Mouse (Mus musculus) heart, adult 11 months (tissue): Measurements from ENCODE around the gene Rpgrip1l.
A peak's percentile ranks its signal among the peaks of the same experiment; 100 is the strongest.

ENCODE experiments used
- DNase-seq: peaks from one replicate; pipeline ENCODE4 v3.0.0; 2022

Rpgrip1l gene

DNA sequence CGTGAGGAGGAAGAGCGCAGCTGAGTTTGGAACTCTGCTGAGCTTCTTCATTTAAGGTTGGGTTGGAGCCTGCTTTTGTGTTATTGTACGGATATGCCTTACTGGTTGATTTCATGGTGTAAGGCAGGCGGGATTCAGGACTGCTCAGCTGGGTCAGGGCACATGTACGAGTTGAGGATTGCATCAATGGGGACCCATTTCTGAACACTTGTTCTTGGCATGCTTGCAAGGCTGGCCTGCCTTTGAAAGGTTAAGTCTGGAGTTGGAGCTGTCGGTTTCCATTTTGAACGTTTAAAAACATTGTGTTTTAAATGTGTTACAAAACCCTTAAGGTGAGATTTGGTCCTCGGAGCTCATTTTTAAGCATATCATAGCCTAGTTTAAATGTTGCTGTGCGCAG is 16.0 kb upstream of the Rpgrip1l start:
- peak; percentile 84 for DNase-seq

DNA sequence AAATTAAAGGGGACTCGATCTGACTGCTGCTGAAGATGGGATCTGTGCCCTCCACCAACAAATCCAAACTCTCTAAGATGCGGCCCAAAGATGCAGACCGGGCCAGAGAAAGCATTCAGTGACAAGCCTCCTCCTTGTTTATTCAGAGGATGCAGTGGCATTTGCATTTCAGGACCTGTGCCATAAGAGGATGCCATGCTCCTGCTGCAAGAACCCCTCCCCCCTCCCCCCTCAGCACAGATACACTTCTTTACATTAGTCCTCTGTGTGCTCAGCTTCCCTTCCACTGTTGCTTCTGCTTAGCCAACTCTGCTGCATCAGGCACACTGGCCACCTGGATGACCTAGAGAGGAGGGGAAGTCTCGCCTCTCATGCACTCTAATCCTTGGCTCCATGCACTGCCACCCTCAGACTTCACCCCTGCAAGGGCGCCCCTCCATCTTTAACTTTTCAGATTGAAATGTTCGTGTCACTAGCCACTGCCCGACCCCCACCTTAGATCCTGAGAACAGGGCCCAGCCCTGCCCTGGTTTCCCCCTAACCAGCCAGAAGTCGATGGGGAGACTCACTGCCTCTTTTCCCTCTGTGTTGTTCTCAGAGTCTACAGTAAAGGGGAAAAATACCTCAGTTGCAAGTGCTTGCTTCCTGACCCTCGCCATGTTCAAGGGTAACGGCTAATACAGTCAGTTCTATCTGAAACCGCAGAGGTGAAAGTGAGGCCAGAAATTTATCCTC is 14.6 kb upstream of the Rpgrip1l start:
- DNase-seq = peak; percentile 82

- peak; percentile 81 for DNase-seq
Observed at GRCm38 (mm10) chr8:91326946-91327345, 13.9 kb upstream of the Rpgrip1l start.

DNA sequence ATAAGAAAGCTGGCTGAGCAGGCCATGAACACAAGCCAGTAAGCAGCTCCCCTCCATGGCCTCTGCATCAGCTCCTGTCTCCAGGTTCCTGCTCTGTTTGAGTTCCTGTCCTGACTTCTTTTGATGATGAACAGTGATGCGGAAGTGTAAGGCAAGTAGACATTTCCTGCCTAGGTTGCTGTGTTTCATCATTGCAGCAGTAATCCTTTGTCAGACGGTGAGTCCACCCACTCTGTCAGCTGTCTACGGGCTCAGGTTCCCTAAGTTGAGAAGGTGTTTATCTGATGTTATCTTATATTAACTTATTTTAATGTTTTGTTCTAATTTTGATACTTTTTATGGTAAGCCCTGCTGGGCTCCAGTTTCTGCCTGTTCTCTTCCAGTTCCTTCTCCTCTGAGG is 13.0 kb upstream of the Rpgrip1l start:
- DNase-seq = peak; percentile 83

DNA sequence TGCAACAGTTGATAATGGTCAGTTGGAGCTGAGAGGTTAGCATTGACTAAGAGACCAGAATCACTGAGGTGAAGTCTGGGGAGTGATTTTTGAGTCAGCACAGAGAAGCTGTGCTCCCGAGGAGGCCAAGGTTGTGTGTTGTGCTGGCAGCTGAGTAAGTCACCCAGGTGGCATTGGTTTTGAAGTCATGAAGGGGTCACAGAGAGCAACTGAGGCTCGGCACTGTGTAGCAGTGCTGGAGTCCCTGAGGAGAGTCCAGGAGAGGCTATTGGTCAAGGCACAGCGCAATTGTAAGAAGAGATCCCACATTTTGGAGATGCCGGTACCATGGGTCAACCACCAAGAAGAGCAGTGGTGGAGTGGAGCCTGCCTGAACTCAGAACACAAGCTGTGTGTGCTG is 11.9 kb upstream of the Rpgrip1l start:
- peak; percentile 81 for DNase-seq

DNA sequence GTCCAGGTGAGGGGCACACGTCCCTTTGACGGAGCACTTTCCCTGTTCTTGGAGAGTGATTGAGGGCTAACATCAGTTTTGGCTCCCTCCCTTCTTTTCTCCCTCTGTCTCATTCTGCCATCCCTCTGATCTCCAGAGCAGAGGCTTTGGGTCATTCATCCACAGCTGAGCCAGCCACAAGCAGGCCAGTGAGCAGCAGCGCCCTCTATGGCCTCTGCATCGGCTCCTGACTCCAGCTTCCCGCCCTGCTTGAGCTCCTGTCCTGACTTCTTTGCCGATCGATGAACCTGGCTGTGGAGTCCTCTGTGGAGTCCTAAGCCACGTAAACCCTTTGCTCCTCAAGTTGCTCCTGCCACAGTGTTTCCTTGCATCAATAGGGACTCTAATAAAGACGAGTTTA is 11.2 kb upstream of the Rpgrip1l start:
- no peak for DNase-seq

- peak; percentile 88 for DNase-seq
Observed at GRCm38 (mm10) chr8:91323511-91323910, 10.4 kb upstream of the Rpgrip1l start.

DNA sequence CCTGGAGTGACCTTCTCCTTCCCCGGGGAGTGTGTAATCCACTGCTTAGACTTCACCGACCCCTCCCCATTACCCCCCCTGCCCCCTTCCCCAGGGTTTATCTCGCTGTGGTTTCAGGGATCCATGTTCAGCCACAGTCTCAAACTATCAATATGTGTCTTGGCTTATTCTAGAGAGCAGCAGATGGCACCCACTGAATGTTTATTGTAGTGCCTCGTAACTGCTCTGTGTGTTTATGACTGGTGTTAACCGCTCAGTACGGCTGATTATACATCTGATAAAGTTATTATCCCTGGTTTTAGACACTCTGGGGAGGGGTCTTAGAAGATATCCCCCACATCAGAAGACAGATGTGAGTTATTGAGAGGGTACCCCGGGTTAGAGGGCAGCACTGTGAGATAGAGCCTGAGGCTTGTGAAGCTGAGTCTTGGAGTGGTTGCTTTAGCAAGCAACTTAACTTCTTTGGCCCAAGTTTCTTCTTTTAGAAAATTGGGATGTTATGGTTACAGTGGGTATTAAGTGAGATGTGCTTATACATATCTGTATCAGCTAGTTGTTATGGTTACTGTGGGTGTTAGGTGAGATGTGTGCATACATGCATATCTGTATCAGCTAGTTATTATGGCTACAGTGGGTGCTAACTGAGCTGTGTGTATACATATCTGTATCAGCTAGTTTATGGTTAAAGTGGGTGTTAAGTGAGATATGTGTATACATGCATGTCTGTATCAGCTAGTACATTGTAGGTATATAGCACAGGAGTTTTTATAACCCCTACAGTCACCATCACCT is 6.1 kb upstream of the Rpgrip1l start:
- no peak for DNase-seq

- no peak for DNase-seq
Observed at GRCm38 (mm10) chr8:91317567-91318227, 4.6 kb upstream of the Rpgrip1l start.

DNA sequence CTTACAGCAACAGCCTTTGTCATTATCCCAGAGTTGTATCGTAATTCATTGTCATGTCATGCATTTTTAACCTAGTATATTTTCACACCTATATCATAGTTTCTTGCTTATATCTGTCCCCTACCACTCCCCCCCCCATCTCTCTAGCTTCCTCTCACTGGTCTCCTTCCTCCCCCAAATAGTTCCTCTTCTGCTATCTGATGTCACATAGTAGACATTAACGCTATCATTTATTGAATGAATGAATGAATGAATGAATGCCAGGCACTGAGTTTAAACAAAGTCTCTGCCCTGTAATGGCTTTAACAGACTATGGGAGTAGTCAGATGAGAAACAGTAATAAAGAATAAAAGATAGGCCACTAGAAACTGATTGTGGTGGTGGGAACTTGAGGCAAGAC is 720 bp downstream of the Rpgrip1l start:
- no peak for DNase-seq

GRCm38 (mm10) chr8:91304481-91305386 is 8.3 kb downstream of the Rpgrip1l start:
- no peak for DNase-seq

DNA sequence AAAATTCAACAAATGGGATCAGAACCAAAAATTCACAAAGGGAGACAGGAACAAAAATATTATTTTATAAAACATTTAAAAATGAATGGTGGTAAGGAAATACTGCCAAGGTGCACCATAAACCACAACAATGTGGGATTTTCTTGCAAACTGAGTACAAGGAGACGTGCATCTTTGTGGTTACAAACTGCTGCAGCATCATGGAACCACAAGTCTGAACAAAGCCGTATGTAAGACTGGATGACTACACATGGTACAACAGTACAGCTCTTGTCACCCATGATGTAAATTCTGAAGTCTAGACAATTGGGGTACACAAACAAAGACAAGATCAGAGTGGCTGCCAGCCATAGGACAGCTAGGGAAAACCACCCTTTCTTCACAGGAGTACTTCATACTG is 14.4 kb downstream of the Rpgrip1l start:
- no peak for DNase-seq

- DNase-seq = no peak
Observed at GRCm38 (mm10) chr8:91295786-91296185, 17.3 kb downstream of the Rpgrip1l start.

DNA sequence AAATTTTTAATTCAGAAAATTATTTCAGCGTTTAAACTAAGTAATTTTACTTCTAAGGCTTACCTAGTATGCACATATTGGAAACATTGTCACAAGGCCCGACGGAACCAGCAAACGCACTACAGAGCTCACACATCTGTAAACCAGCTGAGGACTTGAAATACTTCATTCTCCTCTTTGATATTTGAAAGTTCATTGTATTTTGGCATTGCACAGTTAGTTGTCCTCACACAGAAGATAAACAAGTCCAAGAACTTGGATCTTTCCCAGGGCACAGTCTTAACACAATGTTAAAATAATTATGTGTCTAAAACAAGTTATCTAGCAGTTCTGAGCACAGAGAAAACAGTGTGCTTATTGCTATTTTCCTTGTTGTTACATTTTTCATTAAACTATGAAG is 22.5 kb downstream of the Rpgrip1l start:
- DNase-seq = no peak

DNA sequence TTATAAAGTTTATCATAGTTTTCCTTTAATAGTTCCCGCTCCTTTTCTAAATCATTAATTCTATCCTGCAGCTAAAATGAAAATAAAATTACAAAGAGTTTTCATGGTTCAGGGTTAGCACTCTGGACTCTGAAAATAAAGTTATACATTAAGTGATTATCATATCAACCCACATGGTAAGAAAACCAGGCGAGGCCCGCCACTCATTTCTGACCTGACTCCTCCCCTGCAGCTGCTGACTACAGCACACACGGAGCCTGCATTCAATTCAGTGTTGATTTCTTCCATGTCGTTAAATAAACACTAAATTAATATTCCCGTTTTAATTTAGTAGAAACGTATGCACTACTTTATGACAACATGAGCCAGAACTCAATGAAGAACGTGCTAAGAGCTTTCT is 26.8 kb downstream of the Rpgrip1l start:
- no peak for DNase-seq

DNA sequence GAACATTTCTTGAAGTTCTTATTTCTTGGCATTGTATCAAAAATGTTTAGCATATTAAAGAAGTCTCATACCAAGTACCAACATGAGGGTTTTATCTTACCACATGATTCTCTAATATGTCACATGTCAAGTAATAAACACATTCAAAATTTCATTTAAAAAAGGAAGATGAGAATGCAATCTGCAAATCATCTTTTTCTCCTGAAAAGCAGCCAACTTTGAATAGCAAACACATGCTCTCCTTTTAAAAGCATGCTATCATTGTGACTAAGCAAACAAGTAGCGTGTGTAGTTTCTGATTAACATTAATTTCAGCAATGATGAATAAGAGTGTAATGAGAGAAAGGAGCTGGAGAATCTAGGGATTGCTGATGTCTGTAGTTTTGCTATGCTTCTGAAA is 29.2 kb downstream of the Rpgrip1l start:
- DNase-seq = no peak

GRCm38 (mm10) chr8:91282655-91283054 is 30.4 kb downstream of the Rpgrip1l start:
- no peak for DNase-seq

DNA sequence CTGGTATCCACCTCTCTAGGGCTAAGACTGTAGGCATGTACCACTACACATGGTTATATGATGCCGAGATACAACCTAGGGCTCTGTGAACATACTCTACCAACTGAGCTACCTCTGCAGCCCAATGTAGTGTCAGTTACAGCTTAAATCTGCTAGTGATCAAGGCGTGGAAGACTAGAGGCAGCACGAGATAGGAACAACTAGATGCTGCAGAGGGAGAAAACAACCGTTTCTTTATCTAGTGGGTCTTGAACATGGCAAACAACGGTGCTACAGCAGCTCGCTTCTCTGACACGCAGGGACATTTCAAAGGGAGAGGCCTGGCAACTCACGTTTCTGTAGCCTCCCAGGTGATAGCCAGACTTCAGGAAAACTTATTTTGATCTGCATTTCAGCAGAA is 31.5 kb downstream of the Rpgrip1l start:
- no peak for DNase-seq

DNA sequence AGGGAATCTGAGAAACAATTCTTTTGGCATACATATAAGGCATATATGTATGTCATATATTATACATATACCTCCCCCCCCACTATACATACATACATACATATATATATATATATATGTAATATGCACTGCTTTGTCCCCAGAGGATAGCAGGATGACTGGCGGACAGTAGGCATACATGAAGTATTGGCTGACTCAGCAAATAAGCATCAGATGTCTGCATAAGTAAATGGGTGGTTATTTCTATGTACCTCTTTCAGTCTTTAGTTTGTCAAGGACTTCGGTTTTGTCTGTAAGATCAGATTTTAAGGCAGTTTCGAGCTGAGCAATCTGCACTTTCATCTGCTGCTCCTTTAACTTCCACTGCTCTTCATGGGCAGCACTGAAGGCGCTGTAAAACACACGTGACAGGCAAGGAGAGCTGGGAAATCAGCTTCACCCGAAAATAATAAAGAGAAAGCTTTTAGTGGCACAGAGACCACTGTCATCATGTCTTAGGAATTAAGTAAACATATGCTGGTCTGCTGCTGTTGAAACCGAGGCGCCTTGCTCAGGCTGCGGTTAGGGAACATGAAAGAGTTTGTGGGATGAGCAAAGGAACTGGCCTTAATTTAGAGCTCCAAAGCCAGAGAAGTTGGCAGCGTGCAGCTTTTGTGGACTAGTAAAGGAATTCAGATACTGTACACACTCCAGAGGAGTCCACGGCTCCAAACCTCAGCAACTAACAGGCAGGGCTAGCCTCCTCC is 32.4 kb downstream of the Rpgrip1l start:
- peak; percentile 96 for DNase-seq

DNA sequence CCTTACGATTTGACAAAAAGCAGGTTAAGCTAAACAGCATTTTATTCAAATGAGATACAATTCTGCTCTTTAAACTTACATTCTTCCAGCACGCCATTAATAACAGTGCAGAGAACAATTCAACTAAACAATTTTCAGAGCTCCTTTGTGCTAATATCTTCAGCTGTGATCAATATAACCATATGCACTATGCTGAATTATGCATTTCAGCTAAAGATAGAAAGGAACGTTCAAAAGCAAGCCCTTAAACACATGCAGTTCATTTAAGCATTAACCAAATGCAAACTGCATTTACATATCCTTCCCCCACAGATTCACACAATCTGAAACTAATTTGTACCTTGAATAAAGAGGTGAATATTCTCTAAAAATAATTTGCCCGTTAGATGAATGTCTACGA is 35.0 kb downstream of the Rpgrip1l start:
- DNase-seq = no peak

DNA sequence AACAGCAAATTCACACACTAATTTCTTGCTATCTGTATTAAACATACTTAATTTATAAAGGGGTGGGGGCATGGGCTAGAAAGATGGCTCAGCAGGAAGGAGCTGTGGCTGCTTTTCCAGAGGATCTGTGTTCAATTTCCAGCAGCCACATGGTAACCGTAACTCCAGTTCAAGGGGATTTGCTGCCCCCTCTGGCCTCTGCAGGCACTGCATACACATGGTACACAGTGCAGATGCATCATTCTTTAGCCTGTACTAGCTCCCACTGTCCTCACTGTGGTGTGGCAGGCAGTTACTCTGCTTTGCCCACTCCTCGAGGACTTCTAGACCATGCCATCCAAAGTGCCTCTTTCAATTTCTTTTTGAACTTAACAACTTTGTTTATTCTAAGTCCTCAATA is 36.7 kb downstream of the Rpgrip1l start:
- no peak for DNase-seq

GRCm38 (mm10) chr8:91273493-91273892 is 39.6 kb downstream of the Rpgrip1l start:
- no peak for DNase-seq
